Mouse (Mus musculus) frontal cortex, postnatal 14 days (tissue): ENCODE measurements around the gene Socs7.
A peak's percentile ranks its signal among the peaks of the same experiment; 100 is the strongest.

Experiments used
- DNase-seq, 2 experiments: peaks; one replicate each; pipeline ENCODE4 v3.0.0; 2022; ENCODE audit warnings: low spot score in 2 of 2

The Socs7 gene

DNA sequence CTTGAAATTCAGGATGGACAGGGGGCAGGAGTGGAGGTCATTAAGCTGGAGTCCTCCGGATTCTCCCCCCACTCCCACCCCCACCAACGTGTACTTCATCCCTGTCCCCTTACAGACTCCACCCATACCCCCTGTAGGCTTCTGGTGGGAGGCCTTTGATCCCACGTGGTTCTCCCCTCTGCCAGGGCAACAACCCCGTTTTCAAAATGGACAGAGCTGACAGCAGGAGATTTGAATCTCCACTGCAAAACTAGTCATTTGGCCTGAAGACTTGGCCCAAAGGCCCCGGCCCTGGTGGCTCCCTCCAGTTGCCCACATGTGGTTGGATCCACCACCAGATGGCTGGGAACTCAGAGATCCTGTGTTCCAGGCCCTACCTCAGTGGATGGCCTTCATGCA, 54.3 kb downstream of the Socs7 start:
- DNase-seq, result no peak

DNA sequence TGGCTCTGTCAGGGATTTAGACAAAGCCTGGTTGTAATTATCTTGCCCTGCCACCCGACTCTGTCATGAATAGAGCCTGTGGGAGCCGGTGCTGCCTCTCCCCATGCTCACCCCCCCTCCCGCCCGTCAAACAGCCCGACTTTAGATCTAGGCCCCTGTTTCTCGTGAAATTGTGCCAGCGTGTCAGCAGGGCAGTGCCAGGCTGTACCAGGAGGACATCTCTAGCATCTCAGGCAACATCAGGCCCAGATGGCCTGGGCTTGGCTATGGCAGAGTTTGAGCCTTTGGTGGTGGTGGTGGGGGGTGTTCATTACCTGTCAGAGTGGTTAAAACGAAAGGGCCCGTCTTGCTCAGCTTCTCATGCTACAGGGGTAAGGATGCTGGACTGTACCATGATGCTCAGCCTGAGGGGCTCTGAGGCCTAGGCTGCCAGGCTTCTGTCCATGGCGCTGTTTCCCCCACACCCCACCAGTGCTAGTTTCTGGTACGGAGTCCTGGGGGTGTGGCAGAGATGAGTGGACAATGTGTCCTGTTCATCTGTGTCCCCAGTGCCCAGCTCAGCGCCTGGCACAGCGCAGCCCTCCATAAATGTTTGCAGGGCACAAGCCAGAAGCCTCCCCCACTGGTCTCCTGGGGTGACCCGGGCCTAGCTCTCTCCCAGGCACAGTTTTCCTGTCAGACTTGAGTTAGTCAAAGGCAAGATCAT, 56.6 kb downstream of the Socs7 start:
- no peak for DNase-seq

DNA sequence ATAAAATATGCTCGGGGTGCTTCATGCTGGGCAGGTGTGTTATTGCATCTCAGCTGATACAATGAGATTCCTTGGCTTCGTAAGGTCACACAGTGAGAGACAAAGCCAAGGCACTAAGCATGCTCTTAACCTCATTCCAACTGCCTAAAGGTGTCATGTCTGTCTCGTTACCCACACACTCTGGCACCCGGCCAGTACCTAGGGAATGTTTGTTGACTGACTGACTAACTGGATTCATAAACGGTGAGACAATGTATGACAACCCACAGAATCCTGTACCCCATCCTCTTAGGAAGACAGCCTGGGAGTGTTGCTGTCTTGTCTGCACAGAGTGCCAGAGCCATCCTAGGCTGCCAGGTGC, 57.2 kb downstream of the Socs7 start:
- no peak for DNase-seq

DNA sequence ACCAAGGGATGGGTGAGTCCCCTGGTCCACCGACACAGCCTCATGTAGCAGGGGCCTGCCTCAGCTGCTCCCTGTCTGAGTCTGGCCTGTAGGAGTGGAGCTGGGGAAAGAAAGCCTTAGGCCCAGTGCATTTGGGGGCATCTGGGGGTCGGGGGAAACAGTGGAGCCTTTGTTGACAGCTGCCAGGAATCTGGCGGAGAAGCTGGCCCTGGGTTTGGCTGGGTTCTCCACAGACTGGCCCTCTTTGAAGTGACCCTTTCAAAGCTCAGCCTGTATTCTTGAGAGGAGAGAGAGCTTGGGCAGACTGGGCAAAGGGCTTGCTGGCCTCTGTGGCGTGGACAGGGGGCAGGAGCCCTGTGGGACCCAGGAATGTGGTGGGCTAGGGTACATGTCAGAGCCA, 60.2 kb downstream of the Socs7 start:
- peak in 1 of 2 experiments; percentile 52 for DNase-seq

DNA sequence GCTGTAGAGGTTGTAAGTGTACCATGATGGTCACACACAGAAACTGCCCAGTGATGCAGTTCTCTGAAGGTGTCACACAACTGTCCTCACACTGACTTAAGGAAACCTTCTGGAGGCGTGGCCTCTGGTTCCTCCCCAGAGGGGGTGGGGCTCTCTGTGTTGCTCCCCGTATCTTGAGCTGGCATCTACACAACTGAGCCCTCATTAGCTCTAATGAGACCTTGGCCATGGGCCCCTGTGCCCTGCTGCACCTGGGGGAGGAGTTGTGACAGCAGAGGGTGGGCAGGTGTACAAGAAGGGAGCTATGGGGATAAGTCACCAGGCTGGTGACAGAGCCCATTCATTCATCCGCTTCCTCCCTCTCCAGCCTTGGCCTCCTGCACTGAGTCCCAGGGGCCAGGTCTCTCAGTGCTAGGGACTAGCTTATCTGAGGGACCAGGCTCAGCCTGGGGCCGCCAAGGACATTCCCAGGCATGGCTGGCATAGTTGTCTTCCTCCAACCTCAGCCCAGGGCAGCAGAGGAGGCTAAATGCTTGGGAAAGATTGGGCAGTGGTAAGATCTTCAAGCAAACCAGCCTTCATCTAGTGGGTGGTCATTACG, 61.8 kb downstream of the Socs7 start:
- no peak for DNase-seq

DNA sequence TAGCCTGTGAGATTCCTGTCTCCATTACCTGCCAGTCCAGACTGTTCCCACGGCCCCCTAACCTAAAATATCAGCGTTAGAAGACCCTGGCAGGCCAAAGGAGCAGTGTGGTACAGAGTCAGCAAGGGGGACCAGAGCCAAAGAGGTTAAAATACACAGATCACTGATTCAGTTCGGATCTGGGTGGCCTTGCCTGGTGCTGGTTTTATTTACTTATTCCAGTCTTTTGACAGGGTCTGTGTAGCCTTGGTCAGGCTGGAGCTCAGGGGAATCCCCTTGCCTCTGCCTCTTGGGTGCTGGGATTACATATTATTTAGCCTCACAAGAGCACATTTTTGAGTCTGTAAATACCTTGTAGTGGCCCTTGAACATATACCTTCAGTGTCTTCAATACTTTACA, 62.5 kb downstream of the Socs7 start:
- DNase-seq, result no peak

DNA sequence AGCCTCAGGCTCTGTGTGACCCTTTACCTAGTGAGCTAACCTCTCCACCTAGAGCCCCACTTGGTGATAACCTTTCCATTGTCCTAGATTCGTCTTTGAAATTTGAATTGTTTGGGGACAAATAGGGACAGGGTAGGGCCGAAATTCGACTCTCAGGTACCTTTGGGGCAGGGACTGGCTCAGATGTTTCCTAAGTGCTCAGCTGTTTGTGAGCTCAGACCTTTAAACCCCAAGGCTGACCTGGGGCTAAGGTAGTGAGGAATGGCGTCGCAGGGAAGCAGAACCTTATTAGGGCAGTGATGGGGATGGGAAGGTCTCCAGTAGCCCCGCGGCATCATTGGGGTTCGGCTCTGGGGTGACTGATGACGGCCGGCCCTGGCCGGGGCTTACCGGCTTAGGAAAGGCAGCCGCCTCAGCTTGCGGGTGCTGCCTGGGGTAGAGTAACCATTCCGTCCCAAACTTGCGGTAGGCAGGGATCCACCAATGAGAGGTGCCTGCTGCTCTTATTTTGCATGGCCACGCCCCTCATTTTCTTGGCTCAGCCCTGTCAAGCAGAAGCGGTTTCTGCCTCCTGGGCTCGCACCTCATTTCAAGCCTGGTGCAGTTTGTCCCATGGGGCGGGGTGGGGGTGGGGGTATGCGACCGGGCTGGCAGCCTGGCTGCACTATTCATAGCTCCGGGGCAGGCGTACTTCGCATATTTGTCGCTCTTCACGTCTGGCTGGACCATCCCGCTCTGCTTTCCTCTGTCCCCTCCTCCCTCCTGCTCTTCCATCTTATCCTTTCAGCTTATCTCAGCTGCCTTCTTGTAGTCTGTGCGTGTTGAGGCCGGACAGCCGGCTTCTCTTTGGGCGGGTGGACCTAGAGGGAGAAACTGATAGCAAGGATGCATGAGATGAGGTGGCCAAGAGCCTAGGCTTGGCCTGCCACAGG, 65.7 kb downstream of the Socs7 start:
- DNase-seq, result no peak

DNA sequence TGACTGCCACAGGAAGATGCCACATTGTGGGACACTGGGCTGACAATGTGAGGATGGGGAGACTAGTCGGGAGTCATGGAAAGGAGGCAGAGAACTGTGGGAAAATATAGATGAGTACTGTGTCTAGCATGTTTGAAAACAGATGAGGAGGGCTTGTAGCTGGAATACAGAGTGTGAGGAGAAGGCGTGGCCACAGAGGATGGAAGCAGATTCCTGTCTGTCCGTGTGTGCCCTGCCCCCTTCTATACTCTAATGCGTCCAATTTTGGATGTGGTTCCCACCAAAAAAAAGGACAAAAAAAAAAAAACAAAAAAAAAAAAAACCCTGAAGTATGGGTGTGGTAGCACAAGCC, 66.4 kb downstream of the Socs7 start:
- DNase-seq, result no peak

DNA sequence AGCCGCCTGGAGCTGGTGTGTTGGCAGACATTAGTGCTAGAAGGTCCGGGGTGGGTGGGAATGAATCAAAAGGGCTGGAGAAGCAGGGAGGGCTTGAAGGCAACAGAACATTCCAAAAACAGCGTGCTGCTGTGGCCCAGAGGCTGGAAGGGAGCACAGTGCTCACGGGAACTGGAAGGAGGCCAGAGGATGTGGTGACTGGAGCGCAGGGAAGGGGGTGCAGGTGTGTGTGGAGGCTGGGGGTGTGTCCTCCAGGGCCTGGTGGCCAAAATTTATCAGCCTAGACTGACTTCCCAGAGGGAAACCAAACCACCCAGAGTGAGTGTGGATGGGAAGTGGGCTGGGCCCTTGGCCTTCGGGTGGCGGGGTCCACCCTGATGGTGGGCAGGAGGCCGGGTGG, 67.3 kb downstream of the Socs7 start:
- DNase-seq, result no peak

DNA sequence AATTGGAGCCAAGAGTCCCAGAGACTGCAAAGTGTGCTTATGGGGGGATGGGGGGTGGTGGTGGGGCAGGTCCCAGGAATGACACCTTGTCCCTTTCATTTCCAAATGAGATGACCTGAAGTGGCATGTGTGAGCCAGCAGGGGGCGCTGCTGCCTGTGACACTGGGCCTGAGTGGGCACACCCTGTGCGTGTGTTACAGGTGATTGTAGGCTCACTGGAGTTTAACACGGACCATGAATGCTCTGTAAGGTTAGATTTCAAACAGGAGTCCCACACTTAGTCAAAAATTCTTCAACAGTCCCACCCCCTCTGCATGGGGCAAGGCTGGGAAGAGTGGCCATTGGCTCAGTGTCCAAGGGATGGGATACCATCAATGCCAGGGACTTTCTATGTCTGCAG, 69.7 kb downstream of the Socs7 start:
- no peak for DNase-seq

DNA sequence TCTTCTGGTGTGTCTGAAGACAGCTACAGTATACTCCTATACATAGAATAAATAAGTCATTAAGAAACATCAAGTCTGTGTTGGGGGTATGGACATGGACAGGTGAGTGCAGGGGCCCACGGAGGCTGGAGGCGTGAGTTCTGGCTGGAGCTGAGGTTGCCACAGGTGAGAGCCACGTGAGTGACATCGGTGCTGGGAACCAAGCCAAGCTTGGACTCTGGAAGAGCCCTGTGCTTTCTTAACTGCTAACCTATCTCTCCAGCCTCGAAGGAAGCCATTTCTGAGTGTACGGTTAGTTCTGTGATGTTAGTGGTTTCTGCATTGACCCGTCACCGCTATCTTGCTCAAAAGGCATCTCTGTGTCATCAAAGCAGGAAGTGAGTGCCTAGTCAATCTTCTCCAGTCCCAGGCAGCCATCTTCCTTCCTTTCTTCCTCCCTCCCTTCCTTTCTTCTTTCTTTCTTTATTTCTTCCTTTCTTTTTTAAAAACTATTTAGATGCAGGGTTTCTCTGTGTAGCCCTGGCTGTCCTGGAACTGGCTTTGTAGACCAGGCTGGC, 70.7 kb downstream of the Socs7 start:
- DNase-seq, result no peak

DNA sequence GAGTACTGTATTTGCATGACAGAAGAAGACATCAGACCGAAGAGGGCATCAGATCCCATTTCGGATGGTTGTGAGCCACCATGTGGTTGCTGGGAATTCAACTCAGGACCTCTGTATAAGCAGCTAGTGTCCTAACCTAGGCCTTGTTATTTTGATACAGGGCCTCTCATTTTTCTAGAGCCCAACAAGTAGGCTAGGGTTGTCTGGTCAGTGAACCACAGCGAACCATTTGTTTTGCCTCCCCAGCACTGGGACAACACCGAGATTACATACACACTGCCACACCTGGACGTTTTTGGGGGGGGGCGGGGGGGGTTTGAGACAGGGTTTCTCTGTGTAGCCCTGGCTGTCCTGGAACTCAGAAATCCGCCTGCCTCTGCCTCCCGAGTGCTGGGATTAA, 71.8 kb downstream of the Socs7 start:
- no peak for DNase-seq

DNA sequence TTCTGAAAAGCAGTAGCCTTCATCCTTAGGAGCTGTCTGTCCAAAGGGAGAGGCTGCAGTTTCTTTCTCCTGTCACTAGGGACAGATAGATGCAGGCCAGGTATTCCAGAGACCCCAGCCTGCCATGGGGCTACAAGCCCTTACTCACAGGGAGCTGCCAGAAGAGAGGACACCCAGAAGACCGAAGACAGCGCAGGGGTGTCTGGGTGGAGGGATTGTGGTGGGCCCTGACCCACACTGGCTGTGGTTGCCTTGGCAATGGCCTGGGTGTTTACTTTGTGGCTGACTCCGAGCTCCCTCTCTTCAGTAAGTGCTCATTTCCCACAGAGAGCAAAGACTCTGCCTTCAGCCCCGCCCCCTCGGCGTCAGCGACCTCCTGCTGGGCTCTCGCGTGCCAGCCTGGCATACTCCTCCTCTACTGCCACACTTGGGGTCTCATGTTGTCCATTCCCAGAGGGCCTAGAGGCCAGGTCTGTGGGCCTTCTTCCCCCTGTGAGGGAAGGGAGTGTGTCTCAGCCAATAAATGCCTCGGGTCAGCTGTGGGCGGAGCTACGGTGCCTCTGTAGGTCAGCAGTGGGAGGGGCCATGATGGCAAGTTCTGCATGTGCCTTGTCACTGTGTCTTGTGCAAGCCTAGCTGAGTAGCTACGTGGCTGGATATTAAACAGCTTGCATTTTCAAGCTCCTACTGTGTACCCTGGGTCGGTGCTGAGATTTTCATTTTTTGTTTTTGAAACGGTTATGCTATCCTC, 72.5 kb downstream of the Socs7 start:
- no peak for DNase-seq

DNA sequence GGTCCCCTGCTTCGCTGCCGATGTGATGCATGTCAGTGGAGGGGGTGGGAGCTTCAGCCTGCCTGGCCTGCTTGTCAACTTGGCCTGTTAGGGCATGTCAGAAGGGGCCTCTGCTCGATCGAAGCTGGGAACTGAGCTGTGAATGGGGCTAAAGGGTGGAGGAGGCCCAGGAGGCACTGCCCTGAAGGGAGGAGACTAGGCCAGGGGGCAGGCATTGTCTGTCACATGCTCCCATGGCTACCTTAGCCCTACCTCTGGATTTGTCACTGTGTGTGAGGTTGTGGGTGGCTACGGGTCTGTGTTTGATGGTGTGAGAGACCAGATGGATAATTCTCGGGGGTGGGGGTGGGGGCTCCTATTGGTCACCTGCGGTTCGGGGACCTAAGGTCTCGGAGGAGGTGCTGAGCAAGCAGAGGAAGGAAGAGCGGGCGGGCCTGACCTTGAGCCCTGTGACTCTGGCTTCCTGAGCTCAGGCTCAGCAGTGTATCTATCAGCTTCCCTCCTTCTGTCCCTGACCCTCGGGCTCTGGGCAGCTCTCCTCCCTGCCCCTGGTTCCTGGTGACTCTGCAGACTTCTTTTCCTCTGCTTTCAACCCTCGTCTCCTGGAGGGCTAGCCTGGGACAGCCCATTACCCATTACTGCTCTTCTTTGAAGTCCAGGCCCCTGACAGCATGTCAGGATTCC, 73.6 kb downstream of the Socs7 start:
- no peak for DNase-seq

DNA sequence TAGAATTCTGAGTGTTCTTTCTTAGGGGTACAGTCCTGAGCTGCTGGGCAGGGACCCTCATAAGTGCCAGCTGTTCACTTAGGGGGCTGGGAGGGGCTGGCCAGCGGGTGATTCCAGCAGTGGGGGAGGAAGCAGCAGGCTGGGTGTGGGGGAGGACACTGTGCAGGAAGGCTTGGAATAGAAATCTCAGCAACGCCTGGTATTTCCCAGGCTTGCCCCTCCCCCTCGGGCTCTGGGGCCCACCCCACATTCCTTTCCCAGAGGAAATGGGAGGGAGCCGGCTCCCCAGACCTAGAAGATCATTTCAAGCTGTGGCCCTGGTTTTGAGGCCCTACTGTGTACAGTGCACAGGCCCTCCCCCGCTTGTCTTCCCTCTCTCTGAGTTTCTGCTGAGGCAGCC, 75.4 kb downstream of the Socs7 start:
- peak in 1 of 2 experiments; percentile 52 for DNase-seq

DNA sequence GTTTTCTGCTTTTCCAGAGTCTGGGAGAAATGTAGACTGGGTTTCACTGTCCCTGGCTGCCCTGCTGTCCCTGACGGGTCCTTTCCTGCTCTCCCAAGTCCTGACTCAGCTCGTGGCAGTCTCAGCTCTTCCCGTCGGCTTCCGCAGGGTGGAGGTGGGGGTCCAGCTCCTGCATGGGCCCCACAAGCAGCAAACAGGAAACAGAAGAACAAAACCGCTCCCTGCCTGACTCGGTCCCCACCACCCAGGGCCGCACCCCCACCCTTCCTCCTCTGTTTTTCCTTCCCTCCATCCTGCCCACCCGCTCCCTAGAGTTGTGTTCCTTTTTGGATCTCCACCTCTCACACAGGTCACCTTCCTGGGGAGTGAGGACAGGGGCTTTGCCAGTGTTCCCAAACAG, 76.5 kb downstream of the Socs7 start:
- no peak for DNase-seq

DNA sequence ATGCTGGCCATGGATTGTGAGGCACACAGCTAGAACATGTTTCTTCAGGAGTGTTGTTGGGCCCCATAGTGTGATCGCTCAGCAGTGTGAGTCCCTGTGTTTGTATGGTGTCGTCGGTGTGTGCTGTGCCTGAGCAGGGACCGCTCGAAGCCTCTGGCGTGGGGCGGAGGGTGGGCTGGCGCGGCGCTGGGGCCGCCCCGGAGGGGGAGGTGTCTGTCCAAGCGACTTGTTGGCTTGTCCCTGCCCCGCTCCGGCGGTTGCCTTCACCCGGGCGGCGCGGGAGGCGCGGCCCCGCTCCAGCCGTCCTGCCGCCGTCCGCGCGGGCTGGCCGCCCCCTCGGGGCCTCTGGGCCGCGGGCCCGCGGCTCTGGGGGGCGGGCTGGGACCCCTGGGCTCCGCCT, 77.6 kb downstream of the Socs7 start:
- DNase-seq, result no peak

DNA sequence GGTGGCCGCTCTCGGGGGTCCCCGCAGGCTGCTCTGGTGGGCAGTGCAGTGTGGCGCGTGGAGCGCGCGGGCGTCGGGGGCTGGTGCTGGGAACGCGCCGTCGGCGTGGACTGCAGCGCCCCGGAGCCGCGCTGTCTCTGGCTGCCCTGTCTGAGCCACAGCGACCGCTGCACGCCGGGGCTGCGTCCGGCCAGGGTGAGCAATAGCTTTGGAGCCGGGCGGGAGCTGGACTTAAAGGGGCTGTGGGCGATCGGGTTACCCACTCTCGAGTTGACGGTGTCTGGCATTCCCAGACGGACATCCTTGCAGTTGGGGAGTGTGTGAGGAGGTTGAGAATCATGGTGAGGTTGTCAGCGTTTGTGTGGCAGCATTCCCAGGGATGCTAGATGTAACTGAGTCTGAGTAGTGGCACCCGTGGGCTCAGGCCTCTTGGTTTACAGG, 78.1 kb downstream of the Socs7 start:
- no peak for DNase-seq

DNA sequence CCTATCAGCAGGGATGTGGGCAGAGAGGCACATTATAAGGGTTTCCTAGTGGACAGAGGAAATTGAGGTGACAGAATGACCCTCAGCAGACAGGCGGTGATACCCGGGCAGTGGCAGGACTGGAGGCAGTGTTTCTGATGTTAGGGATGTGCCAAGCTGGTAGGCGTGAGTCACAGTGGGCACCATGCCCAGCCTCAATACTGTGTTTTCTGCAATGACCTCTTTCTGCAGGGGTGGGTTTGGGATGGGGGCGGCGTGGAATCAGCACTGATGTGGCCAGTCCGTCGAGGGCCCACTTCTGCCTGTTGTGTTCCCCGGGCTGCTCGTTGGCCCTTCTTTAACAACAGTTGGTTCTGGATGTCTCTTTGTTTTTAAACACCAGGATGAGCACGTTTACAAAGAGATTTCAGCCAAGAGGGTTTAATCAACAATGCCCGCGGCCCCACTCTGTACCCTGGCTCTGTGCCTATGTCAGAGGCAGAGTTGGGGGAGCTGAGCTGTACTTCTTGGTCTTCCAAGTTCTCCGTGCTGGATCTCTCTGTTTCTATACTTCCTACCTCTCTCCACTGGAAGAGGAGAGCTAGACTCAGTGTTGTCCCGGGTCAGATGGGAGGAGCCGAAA, 78.8 kb downstream of the Socs7 start:
- DNase-seq, result no peak

DNA sequence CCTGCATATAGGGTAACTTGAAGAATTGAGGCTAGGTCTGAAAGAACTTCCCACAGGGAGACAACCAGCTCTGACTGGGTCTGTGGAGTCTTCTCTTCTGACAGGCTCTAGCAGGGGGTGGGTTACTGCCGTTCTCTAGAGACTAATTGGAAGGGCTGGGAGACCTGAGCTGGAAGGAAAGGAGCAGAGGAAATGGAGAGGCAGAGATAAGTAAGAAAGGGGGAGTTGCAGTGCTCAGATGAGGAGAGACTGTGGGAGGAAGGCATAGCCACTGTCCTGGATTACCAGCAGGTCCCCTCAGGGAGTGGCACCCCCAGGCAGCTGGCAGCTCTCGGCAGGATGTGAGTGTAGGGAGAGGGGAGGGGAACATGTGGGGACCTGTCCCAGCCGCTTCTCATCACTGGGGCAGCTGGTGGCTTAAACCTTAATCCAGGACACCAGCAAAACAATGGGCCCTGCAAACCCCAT, 79.3 kb downstream of the Socs7 start:
- DNase-seq, result no peak
